Mouse (Mus musculus) spleen, adult 2 months (tissue): ENCODE data around the gene Sbp. TPM values are rescaled to one million over a fixed set of nuclear protein-coding genes. Genes with fewer than 3 reads are reported as not detected.

Experiments
- DNase-seq, 2 experiments: peaks; one replicate each; pipeline versions ENCODE4 v3.0.0 to v3.0.0-alpha.2; 2012 to 2021; ENCODE audit warnings: low spot score in 2 of 2, low read depth in 1 of 2
- H3K27ac ChIP-seq: fragments of 200-500 bp; 2 replicates; pipeline ENCODE4 v1.5.1; 2012; ENCODE audit warnings: low read length, inconsistent platforms; ENCODE audit not compliant: insufficient read depth
- H3K27me3 ChIP-seq: fragments of 200-500 bp; 2 replicates; pipeline ENCODE4 v1.6.1; 2012; ENCODE audit warnings: mild to moderate bottlenecking, moderate library complexity, low read length, inconsistent platforms; ENCODE audit not compliant: control insufficient read depth, insufficient read depth
- H3K36me3 ChIP-seq: fragments of 200-500 bp; 2 replicates; pipeline ENCODE4 v1.6.1; 2012; ENCODE audit warnings: mild to moderate bottlenecking, low read length, inconsistent platforms; ENCODE audit not compliant: control insufficient read depth, insufficient read depth
- H3K4me1 ChIP-seq: fragments of 200-500 bp; 2 replicates; pipeline ENCODE4 v1.6.1; 2011; ENCODE audit warnings: inconsistent platforms; ENCODE audit not compliant: control insufficient read depth, insufficient read depth, insufficient read length
- H3K4me3 ChIP-seq: fragments of 200-500 bp; 2 replicates; pipeline ENCODE4 v1.5.1; 2011; ENCODE audit warnings: mild to moderate bottlenecking, inconsistent platforms; ENCODE audit not compliant: insufficient read depth, insufficient read length; ENCODE audit errors: extremely low read depth
- CTCF ChIP-seq: fragments of 200-500 bp; IDR thresholded peaks from 2 replicates; pipeline ENCODE4 v1.5.1; 2011; ENCODE audit warnings: mild to moderate bottlenecking, inconsistent platforms; ENCODE audit not compliant: insufficient read depth, insufficient read length, insufficient replicate concordance; ENCODE audit errors: extremely low read depth
- POLR2A ChIP-seq: fragments of 200-500 bp; IDR thresholded peaks from 2 replicates; pipeline ENCODE4 v1.6.1; 2011; ENCODE audit warnings: low read depth, low read length, inconsistent platforms
- WGBS: fragments of 180-500 bp; shearing (Covaris S2); methylation state at CpG from one replicate; pipeline ENCODE4 v1.1.7; 2018; 5-methylcytosine and 5-hydroxymethylcytosine counted together
- polyA plus RNA-seq: library from polyadenylated mRNA; depleted of rRNA; stranded (reverse); fragments of >200 nt; gene quantifications from 2 replicates; pipeline ENCODE4 v1.2.3, GENCODE M21; 2012

Sbp gene
- polyA plus RNA-seq, 1 experiment: not detected

DNA sequence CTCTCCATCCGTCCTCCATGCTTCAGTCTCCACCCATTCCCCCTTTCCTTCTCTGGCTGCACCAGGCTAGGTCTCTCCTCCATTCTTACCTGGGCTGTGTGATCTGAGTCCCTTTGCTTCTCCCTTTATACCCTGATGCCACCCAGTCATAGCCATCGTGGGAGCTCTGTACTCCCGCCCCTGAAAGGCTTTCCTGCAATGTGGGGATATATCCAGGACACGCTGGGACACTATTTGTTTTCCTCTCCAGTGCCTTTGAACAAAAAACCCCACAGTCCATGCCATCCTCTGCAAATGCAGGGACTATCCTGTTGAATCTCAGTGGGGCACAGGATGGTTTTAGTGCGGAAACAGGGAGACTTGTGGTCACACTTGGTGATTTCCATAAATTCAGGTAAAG is 13.7 kb downstream of the Sbp start, which contains the start of gene Sbpl:
Sbpl (minus strand) TSS at position 101 of the 400 bp plus-strand sequence.
- DNase-seq: no peak
- Histone ChIP-seq H3K4me1 (no peaks in the 10 kb centered on the region), H3K36me3 (no peaks in the 10 kb centered on the region), H3K27ac (no peak within 1 kb of the TSS), H3K4me3 (no peak within 1 kb of the TSS), H3K27me3 (no peaks in the 10 kb centered on the region)
- 80% methylated on average over 5 of the region's 5 CpGs for WGBS
- TF ChIP-seq POLR2A: no peak
- no peak for TF ChIP-seq CTCF

DNA sequence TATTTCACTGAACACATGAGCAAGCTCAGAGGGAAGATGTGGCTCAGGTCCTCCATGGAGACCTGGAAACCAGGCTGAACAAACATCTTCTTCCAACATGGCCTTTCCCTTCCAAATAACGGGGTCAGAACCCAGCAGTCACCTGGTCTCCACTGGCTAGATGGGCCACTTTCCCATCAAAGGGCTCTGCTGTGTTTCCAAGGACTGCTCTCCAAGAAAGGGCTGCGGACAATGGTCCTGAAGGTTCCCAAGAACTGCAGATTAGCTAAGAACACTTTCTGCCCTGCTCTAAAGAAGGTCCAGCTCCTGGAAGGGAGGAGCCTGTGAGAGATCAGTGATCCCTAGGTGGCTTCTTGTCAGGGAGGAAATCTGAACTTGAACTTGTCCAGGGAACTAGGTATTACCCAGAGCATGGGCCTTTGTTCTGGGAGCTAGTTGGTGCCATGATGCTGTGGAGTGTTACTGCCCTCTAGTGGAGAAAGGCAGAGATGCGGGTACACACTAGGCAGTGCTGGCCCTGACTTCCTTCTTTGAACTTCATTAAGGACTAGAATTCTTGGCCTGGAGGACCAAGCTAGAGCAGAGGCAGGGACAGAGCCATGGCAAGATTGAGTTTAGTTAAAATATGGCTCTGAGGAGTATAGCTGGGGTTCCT is 18.7 kb downstream of the Sbp start:
- H3K36me3 ChIP-seq: no peaks in the 10 kb centered on the region
- H3K27me3 ChIP-seq: no peaks in the 10 kb centered on the region
- WGBS: 41% methylated on average over 3 of the region's 3 CpGs
- TF ChIP-seq POLR2A (no peak), CTCF (peak; percentile 90; the same call in 1 of the 2 replicates)
- no peak overlapping the region for H3K4me3 ChIP-seq
- DNase-seq: peak in 1 of 2 experiments; percentile 65
- no peak overlapping the region for H3K27ac ChIP-seq
- no peaks in the 10 kb centered on the region for H3K4me1 ChIP-seq

DNA sequence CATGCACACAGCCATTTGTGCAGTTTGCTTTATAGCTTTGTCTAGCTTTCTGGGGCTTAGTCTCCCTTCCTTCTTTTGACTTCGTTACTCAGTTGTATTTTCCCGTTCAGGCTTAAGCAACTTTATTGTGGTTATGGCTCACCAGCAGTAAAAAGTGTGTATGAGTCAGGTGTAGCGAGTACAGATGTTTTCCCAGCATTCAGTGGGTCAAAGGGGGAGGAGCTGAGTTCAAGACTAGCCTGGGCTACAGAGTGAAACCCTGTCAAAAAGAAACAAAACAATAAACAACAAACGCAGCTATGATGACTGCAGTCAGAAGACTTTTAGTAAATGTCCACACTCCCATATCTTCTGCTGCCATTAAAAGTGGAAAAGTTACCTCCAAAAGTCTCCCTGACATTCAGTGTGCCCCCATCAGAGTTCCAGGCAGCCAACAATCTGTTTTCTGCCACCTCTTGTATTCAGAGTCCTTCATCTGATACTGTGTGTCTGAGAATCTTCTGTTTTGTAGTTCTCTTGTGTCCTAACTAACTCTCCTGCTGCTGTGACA is 20.2 kb downstream of the Sbp start:
- Histone ChIP-seq H3K4me1 (peaks cover 6% of the 10 kb centered on the region; the same call in 1 of the 2 replicates), H3K36me3 (no peaks in the 10 kb centered on the region), H3K27me3 (no peaks in the 10 kb centered on the region), H3K4me3 (no peak overlapping the region), H3K27ac (no peak overlapping the region)
- 41% methylated on average over 4 of the region's 4 CpGs for WGBS
- no peak for DNase-seq
- TF ChIP-seq CTCF (no peak), POLR2A (no peak)

GRCm38 (mm10) chr17:23965805-23966425 is 24.4 kb downstream of the Sbp start:
- TF ChIP-seq POLR2A: no peak
- no peak for TF ChIP-seq CTCF
- 0 out of 2 replicates have a peak overlapping the region, but pooled peaks have one; percentile 12 for H3K27ac ChIP-seq
- DNase-seq: no peak
- peaks cover 9% of the 10 kb centered on the region; the same call in 1 of the 2 replicates for H3K4me1 ChIP-seq
- 59% methylated on average over 6 of the region's 6 CpGs for WGBS
- H3K36me3 ChIP-seq: no peaks in the 10 kb centered on the region
- no peak overlapping the region for H3K4me3 ChIP-seq
- no peaks in the 10 kb centered on the region for H3K27me3 ChIP-seq

DNA sequence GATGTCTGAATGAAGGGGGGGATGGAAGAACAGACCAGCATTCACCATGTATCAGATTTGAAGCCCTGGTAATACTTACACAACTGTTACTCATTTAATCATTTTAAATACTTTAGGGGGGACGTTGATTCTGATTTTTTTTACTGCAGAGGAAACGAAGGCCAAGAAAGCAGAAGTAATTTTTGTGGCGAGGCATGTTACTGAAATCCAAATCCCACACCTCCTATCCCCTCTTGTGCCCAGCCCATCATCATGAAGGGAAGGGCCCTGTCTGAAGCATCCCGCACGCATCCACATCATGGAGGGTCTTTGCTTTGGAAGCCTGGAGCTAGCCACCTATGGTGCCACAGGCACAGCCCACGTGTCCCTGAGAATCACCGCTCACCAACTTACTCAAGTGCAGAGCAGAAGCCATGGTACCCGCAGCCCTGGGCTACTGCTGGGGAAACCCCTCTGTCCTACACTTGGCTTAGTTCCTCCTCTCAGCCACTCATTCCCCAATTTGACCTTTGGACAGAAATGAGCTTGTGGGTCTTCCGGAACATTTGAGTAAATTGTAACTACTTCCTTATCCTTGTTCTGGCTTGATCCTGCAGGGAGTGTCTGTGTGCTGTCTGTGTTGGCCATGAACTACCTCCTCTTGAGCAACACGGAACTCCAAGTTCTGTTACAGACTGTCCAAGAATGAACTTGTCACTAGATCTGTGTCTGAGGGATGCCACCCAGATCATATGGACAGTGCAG is 25.4 kb downstream of the Sbp start:
- no peak for DNase-seq
- no peaks in the 10 kb centered on the region for H3K36me3 ChIP-seq
- WGBS: 20% methylated on average over 10 of the region's 10 CpGs
- TF ChIP-seq POLR2A (no peak), CTCF (no peak)
- peak overlapping the region; percentile 69 for H3K27ac ChIP-seq
- no peaks in the 10 kb centered on the region for H3K27me3 ChIP-seq
- peaks cover 9% of the 10 kb centered on the region; the same call in 1 of the 2 replicates for H3K4me1 ChIP-seq
- H3K4me3 ChIP-seq: no peak overlapping the region

GRCm38 (mm10) chr17:23968780-23969179 is 27.3 kb downstream of the Sbp start:
- 59% methylated on average over 2 of the region's 2 CpGs for WGBS
- DNase-seq: no peak
- peak; percentile 6; the same call in 1 of the 2 replicates for TF ChIP-seq CTCF
- TF ChIP-seq POLR2A: no peak
- no peaks in the 10 kb centered on the region for H3K36me3 ChIP-seq
- no peak overlapping the region for H3K27ac ChIP-seq
- no peak overlapping the region for H3K4me3 ChIP-seq
- H3K27me3 ChIP-seq: no peaks in the 10 kb centered on the region
- peaks cover 9% of the 10 kb centered on the region; the same call in 1 of the 2 replicates for H3K4me1 ChIP-seq
